Mouse (Mus musculus) c-Kit-positive CD71-positive TER-119-positive erythroid progenitor cells, embryonic 14.5 days (primary cell): ENCODE measurements around the gene Olfr16.

Source experiments
- DNase-seq: peaks from one replicate; pipeline ENCODE4 v3.0.0-alpha.2; 2013; ENCODE audit warnings: low spot score

Gene Olfr16

DNA sequence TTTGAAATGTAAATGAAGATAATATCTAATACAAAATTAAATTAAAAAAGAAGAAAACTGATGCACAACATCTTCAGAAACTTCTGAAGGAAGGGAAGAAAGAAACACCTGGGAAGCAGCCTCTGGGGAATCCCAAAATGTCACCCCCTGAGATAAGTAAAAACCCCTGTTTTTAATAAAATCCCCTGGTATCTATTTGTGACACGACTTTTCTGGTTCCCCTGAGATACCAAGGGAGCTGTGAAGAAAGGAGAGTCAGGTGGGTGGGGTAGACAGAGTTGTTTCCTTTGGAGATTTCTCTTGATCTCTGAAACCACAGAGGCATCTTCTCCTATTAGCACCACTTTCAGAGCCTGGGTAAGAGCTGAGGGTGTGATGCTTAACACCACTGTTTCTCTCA, at the start of gene Olfr16:
Gene Olfr16, plus strand, starts transcription at position 250 of the 400 bp plus-strand sequence.
- DNase-seq: no peak

DNA sequence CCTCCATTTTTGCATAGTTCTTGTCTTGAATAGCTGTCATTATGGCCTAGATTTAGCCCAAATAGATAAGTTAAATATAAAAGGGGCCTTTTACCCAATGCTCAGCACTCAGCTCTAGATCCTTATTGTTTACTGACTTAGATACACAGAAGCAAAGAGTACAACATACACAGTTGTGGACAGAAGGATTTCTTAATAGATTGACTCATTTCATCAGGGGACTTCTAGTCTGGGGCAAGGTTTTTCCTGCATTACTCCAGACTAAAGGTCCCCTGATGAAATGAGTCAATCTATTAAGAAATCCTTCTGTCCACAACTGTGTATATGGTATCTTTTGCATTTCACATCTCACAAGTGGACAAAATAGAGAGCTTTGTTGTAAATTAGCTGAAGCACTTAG, 46.9 kb upstream of the Olfr16 start:
- DNase-seq: no peak

DNA sequence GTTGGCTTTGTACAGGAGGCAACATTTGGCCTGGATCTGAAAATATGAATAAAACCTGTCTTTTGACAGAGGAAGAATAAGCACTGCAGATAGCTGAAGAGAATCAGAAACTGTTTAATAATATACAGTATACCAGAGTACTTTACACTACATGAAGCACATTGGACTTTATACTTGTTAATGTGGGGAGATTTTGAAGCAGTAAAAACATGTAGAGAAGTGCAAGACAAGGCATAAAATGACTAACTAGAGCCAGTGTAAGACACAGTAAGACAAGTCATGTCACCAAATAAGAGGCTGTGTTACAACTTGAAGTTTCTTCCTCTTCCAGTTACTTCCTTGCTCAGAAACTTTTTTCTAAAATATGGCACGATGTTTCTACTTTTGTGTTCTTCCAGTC, 33.1 kb upstream of the Olfr16 start:
- no peak for DNase-seq

DNA sequence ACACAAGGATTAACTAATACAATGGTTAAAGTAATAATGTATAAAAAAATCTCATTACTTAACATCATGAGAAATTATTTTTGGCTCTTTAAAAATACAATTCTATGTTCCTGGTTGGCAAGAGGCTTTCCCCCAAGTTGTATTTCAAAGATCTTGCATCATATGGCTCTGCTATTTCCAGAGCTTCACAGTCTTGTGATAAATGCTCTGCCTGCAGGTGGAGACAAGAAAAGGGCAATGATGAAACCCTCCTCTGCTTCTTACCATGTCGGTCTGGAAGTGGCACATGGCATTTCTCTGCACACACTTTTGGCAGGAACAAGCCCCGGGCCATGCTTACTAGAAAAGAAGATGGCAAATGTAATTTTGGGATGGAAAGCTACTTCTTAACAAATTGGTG, 31.8 kb upstream of the Olfr16 start:
- DNase-seq: no peak

DNA sequence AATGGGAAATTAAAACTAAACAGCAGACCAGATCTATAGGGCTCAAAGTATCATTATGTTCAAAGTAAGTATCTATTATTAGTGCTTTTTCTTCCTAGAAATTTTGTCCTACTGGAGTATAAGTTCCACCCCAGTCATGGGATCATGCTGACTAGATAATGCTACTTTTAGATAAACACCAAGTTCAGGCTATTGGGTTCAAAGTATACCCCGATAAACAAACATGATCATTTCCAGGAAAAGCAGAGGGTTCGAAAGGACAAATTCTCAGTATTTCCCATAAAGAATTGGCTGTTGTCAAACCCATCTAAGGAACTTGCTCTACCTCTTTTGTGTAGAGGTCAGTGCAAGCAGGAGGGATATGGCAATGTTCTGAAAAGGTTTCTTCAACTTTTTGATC, 18.0 kb upstream of the Olfr16 start:
- no peak for DNase-seq

DNA sequence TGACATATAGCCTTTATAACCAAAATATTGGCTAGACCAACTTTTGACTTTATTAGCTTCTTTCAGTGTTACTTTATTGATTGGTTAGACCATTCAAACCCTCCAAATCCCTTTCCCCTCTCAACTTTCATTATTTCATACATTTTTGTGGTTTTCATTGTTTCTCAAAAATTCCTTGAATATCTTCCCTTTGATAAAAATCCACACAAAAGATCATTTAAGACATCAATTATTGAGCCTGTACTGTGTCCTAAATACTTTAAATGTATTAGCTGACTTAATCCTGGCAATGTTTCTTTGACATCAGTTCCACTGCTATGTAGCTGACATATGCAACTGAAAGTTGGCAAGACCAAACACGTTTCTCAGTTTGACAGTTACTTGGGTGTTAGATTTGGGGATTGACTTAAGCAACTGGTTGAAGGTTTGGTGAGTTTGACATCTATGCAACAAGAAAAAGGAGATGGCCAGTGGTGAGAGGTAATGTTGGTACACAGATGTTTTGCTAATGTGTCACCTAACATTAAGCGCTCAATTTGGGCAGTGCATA, 1.0 kb downstream of the Olfr16 start:
- no peak for DNase-seq

DNA sequence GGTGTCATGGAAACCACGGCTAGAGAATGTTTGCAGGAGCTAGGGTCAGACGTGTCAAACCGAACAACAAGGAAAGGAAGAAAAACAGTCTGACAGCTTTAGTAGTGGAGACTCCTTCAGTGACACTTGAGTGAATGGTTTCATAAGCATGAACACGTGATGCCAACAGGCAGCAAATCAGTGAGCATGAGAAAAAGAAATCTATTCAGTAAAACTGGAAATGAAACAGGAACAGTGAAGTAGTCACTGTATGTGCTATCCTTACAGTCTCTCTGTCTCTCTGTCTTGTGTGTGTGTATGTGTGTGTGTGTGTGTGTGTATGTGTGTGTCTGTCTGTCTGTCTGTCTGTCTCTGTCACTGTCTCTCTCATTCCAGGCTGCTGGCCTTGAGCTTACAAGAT, 5.2 kb downstream of the Olfr16 start:
- DNase-seq: no peak

DNA sequence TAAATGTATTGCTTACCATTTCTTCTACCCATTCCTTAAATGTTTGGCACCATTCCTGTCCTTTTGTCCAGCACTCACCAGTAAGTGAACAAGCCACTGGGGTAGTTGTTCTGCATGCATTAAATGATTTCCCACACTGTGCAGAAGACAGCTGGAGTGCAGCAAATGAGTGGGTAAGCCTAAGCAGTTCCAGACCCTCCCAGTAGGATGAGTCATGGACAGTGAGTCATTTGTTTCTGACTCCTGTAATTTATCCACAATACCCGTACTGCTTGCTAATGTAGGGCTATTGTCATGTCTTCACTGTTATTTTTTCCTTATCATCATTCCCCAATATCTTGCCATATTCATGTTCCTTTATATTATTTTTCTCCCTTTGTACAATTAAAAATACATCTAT, 10.2 kb downstream of the Olfr16 start:
- no peak for DNase-seq

DNA sequence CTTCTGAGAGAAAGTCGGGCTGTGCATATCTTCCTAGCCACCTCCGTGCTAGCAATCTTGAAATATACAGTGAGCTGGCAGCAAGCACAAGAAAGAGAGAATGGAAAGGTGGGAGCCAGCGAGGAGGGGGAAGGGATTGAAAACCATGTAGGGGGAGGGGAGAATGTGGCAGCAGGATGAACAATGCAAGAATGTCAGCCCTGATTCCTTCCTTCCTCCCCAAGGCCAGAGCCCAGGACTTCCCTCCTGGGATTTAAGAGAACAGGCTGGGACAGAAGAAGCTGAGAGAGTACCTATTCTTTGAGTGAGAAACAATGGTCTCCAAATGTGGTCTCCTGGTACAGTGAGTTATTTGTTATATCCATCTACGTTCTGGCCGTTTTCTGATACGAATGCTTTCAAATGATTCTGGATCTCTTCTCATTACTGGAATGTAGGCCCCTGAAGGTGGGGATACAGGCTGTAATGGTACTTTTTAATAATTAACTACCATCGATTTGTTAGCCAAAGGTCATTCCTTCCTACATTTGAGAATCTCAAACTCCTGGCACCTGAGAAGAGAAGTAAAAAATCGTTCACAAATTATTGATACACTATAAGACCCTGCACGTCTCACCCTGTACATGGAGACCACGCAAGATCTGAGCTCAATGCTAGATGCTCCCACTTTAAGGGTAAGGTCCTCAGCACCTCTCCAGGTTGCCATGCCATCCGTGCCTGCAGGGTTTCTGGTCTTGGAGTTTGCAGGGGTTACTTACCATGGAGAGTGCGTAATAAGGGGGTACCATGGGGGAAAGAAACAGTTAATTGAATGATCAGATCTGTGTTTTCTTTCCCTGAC, 39.8 kb downstream of the Olfr16 start:
- no peak for DNase-seq

DNA sequence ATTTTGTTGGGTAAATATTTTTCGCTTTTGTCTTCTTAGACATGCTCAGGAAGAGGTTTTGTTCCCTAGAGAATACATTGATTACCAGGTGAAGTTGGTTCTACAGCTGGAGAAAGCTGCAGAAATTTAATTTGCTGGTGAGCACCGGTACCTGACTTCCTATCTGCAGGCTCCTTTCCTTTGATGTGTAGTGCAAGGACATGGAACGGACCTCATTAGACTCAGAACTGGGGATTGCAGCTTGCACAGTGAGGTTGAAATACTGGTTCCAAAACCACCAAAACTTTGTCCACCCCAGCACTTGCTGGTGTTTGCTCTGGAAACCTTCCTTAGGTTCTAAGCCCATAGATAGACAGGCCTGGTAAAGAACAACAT, 40.4 kb downstream of the Olfr16 start:
- DNase-seq: no peak
